Mouse (Mus musculus): ENCODE measurements around the gene Scyl3.

DNA sequence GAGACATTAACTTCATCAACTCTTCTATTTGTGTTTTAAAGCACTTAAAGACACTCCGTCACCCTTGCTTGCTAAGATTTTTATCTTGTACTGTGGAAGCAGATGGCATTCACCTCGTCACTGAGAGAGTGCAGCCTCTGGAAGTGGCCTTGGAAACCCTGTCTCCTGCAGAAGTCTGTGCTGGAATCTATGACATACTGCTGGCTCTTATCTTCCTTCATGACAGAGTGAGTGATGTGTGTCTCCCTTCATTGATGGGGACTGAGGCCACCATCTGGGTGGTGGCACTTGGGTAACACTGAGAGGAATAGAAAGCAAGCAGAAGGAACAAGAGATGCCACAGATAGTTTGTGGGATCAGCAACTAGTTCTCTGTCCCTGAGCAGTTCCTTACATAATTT, 5.7 kb downstream of the Scyl3 start:
- no peak for TF ChIP-seq CTCF (IDR thresholded peaks at IDR 0.05; ENCODE audit: low read depth)
- no peak for TF ChIP-seq EP300 (IDR thresholded peaks at IDR 0.05; ENCODE audit: low read depth)

All from liver, embryonic 14.5 days (tissue).